Mouse (Mus musculus) G1E (cell line): ENCODE results near the gene Akap13.

Experiments
- CTCF ChIP-seq: IDR thresholded peaks from 2 replicates; pipeline ENCODE4 v1.5.1; 2012; ENCODE audit warnings: low read depth, low read length, inconsistent platforms, mixed read lengths
- GATA1 ChIP-seq: IDR thresholded peaks from 2 replicates; pipeline ENCODE4 v1.6.1; 2012; ENCODE audit warnings: borderline replicate concordance, low read length, inconsistent platforms, mixed read lengths
- TAL1 ChIP-seq: conservative IDR thresholded peaks from 2 replicates; pipeline ENCODE4 v1.6.1; 2012; ENCODE audit warnings: low read depth, low read length, inconsistent platforms, mixed read lengths

DNA sequence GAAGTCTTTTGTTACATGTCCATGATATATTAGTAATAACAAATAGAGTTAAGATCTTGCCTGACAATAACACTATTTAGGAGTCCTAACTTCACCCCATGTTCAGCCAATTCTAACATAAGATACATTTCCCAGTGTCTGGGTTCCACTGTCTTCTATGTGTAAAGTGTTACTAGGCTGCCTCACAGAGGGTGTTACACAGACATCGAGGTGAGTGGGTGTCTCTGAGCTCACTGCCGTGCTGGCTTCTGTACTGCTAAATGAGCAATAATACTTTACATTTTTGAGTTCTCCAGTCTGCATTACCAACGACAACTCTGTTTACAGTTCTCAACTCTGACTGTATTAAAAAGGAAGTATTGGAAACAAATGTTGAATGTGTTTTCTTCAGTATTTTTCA is 209.1 kb downstream of the Akap13 start:
- TF ChIP-seq CTCF (no peak), GATA1 (no peak), TAL1 (no peak)
